Mouse (Mus musculus) CD4-positive helper T cell, adult 2 months (primary cell): ENCODE data around the gene Obox5.
"Not testable (repeated sequence)": the region's sequence is repeated elsewhere in the genome, so short reads cannot be mapped to it uniquely, and the experiment has no call there.

Experiments
- DNase-seq: peaks from one replicate; pipeline ENCODE4 v3.0.0-alpha.2; 2012; ENCODE audit warnings: low read depth, missing footprints, low spot score

Obox5 gene

GRCm38 (mm10) chr7:15749831-15750230 is at the start of gene Obox5:
Gene Obox5 (plus strand): TSS chr7:15750131.
- not testable (repeated sequence) for DNase-seq

DNA sequence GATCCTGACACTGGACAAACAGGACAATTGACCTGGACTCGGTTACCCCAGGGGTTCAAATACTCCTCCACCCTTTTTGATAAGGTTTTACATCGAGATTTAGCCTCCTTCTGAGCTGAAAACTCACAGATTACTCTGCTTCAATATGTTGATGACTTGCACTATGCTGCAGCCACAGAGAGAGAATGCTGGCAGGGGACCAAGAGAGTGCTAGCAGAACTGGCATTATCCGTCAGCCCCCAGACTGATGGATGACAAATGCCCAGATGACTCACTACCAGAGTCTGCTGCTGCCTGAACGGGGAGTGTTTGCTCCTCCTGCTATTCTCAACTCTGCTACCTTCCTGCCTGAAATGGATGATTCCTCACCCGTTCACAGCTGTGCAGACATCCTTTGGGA is 635 bp upstream of the Obox5 start:
- not testable (repeated sequence) for DNase-seq
